Mouse (Mus musculus) heart, postnatal 0 days (tissue): ENCODE measurements around the gene Dcun1d3.

Experiments used
- CTCF ChIP-seq: IDR thresholded peaks from 2 replicates; pipeline ENCODE4 v1.5.1; 2016; ENCODE audit warnings: antibody characterized with exemption, control low read depth, low read depth
- EP300 ChIP-seq: IDR thresholded peaks from 2 replicates; pipeline ENCODE4 v1.6.1; 2016; ENCODE audit warnings: antibody characterized with exemption, low read depth

DNA sequence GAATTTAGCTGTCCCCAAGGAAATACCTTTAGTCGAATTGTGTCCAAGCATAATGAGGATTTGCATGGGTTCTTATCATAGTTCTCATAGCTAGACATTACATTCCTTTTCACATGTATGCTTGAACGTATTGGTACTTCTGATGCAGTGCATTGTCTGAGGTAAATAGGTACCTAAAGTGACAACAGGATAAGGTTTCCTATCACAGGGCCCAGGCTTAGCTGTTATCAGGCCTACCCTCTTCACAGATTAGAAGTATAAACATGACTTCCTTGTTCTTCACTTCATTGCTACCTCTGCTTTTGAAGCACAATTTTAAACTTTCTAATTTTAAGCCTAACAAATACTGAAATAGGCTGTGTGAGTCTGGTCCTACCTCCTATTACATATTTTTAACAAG is 50.6 kb downstream of the Dcun1d3 start:
- TF ChIP-seq EP300 (no peak), CTCF (no peak)
